Mouse (Mus musculus) left cerebral cortex, postnatal 25 days (tissue): ENCODE results near the gene Aldh1a7. TPM values are rescaled to one million over a fixed set of nuclear protein-coding genes. Genes with fewer than 3 reads are reported as not detected.
A peak's percentile ranks its signal among the peaks of the same experiment; 100 is the strongest.

ENCODE experiments used
- DNase-seq, 2 experiments: peaks; one replicate each; pipeline ENCODE4 v3.0.0; 2022; ENCODE audit warnings: low spot score in 2 of 2, mixed read lengths in 1 of 2
- intact Hi-C: fragments of 180-260 bp; cut with DNase I; formaldehyde crosslinking; loops from one replicate; pipeline ENCODE4 v1.15.1; 2025
- total RNA-seq, 2 experiments: library from RNA; stranded (reverse); gene quantifications; 2 replicates each; pipeline ENCODE4 v1.2.3; 2021

Gene Aldh1a7
- 1 to 10 TPM; 1.4 to 1.5 TPM for total RNA-seq

- intact Hi-C loops = no loop called here
- DNase-seq = no peak
Measured at GRCm38 (mm10) chr19:20727381-20727780, at the start of gene Aldh1a7. Gene Aldh1a7, minus strand, starts transcription at chr19:20727562.

GRCm38 (mm10) chr19:20775681-20776080 is 48.3 kb upstream of the Aldh1a7 start:
- intact Hi-C loops = no loop called here
- DNase-seq = no peak

- intact Hi-C loops = no loop called here
- no peak for DNase-seq
Measured at GRCm38 (mm10) chr19:20773941-20774340, 46.6 kb upstream of the Aldh1a7 start.

- intact Hi-C loops = loop anchor here (10.0 kb wide), 2 partner anchors 319 to 399 kb away; no protein-coding TSS in a partner anchor
- DNase-seq = peak; percentile 35 to 65
Measured at GRCm38 (mm10) chr19:20764214-20764613, 36.9 kb upstream of the Aldh1a7 start.

- DNase-seq = no peak
- intact Hi-C loops = loop anchor here (10.0 kb wide), 2 partner anchors 317 to 397 kb away; no protein-coding TSS in a partner anchor
Measured at GRCm38 (mm10) chr19:20761675-20762426, 34.5 kb upstream of the Aldh1a7 start.

- intact Hi-C loops = loop anchor here (10.0 kb wide), 2 partner anchors 316 to 396 kb away; no protein-coding TSS in a partner anchor
Measured at GRCm38 (mm10) chr19:20761119-20761518, 33.8 kb upstream of the Aldh1a7 start.

GRCm38 (mm10) chr19:20744630-20745029 is 17.3 kb upstream of the Aldh1a7 start:
- intact Hi-C loops = no loop called here
- DNase-seq = no peak

More at GRCm38 (mm10) chr19:20761119-20761518, 33.8 kb upstream of the Aldh1a7 start:
- DNase-seq = no peak

- DNase-seq = peak in 1 of 2 experiments; percentile 27
- intact Hi-C loops = no loop called here
Measured at GRCm38 (mm10) chr19:20728278-20728677, 916 bp upstream of the Aldh1a7 start.

- DNase-seq = no peak
- intact Hi-C loops = loop anchor here (5.0 kb wide), 2 partner anchors 171 to 271 kb away; no protein-coding TSS in a partner anchor
Measured at GRCm38 (mm10) chr19:20722913-20723312, 4.4 kb downstream of the Aldh1a7 start.

- intact Hi-C loops = loop anchor here (5.0 kb wide), 2 partner anchors 168 to 268 kb away; no protein-coding TSS in a partner anchor
- peak in 1 of 2 experiments; percentile 77 for DNase-seq
Measured at GRCm38 (mm10) chr19:20720298-20720697, 7.1 kb downstream of the Aldh1a7 start.

GRCm38 (mm10) chr19:20715617-20716016 is 11.7 kb downstream of the Aldh1a7 start:
- no peak for DNase-seq
- intact Hi-C loops = no loop called here

GRCm38 (mm10) chr19:20715093-20715492 is 12.3 kb downstream of the Aldh1a7 start:
- intact Hi-C loops = no loop called here
- DNase-seq = no peak

GRCm38 (mm10) chr19:20714543-20714942 is 12.8 kb downstream of the Aldh1a7 start:
- intact Hi-C loops = no loop called here
- DNase-seq = no peak

GRCm38 (mm10) chr19:20707159-20707558 is 20.2 kb downstream of the Aldh1a7 start:
- intact Hi-C loops = no loop called here

GRCm38 (mm10) chr19:20706747-20707146 is 20.6 kb downstream of the Aldh1a7 start:
- intact Hi-C loops = no loop called here
- no peak for DNase-seq

More at GRCm38 (mm10) chr19:20707159-20707558, 20.2 kb downstream of the Aldh1a7 start:
- DNase-seq = no peak

- no peak for DNase-seq
- intact Hi-C loops = no loop called here
Measured at GRCm38 (mm10) chr19:20702074-20702473, 25.3 kb downstream of the Aldh1a7 start.

GRCm38 (mm10) chr19:20677697-20678355 is 49.5 kb downstream of the Aldh1a7 start:
- intact Hi-C loops = no loop called here
- no peak for DNase-seq

- intact Hi-C loops = no loop called here
- DNase-seq = no peak
Measured at GRCm38 (mm10) chr19:20654141-20654873, 73.1 kb downstream of the Aldh1a7 start.

- intact Hi-C loops = no loop called here
- no peak for DNase-seq
Measured at GRCm38 (mm10) chr19:20653082-20653676, 74.2 kb downstream of the Aldh1a7 start.
